Mouse (Mus musculus) neural tube, embryonic 10.5 days (tissue): Measurements from ENCODE around the gene Ciz1.

ENCODE experiments used
- DNase-seq: peaks from one replicate; pipeline ENCODE4 v3.0.0-alpha.2; 2017; ENCODE audit warnings: low spot score; ENCODE audit errors: extremely low spot score

The Ciz1 gene

GRCm38 (mm10) chr2:32352151-32353006, at the start of gene Ciz1:
Gene Ciz1 (plus strand): TSS chr2:32352327.
- DNase-seq, result peak; percentile 57

GRCm38 (mm10) chr2:32302952-32303351, 49.2 kb upstream of the Ciz1 start:
- no peak for DNase-seq

- DNase-seq, result peak; percentile 72
Measured at GRCm38 (mm10) chr2:32304145-32304832, 47.8 kb upstream of the Ciz1 start.

- no peak for DNase-seq
Measured at GRCm38 (mm10) chr2:32305668-32306067, 46.5 kb upstream of the Ciz1 start.

GRCm38 (mm10) chr2:32306176-32306575, 46.0 kb upstream of the Ciz1 start:
- no peak for DNase-seq

GRCm38 (mm10) chr2:32307247-32307798, 44.8 kb upstream of the Ciz1 start:
- no peak for DNase-seq

GRCm38 (mm10) chr2:32307941-32308760, 44.0 kb upstream of the Ciz1 start:
- peak; percentile 69 for DNase-seq

- no peak for DNase-seq
Measured at GRCm38 (mm10) chr2:32308870-32309568, 43.1 kb upstream of the Ciz1 start.

GRCm38 (mm10) chr2:32310096-32310845, 41.9 kb upstream of the Ciz1 start:
- DNase-seq, result no peak

- peak; percentile 26 for DNase-seq
Measured at GRCm38 (mm10) chr2:32311443-32312317, 40.4 kb upstream of the Ciz1 start.

- DNase-seq, result peak; percentile 93
Measured at GRCm38 (mm10) chr2:32312318-32312964, 39.7 kb upstream of the Ciz1 start.

GRCm38 (mm10) chr2:32314831-32315230, 37.3 kb upstream of the Ciz1 start:
- DNase-seq, result no peak

- DNase-seq, result peak; percentile 29
Measured at GRCm38 (mm10) chr2:32315751-32316150, 36.4 kb upstream of the Ciz1 start.

- DNase-seq, result peak; percentile 56
Measured at GRCm38 (mm10) chr2:32316887-32317656, 35.1 kb upstream of the Ciz1 start.

GRCm38 (mm10) chr2:32317791-32318417, 34.2 kb upstream of the Ciz1 start:
- DNase-seq, result peak; percentile 88

GRCm38 (mm10) chr2:32318709-32319585, 33.2 kb upstream of the Ciz1 start:
- peak; percentile 31 for DNase-seq
